Mouse (Mus musculus): Measurements from ENCODE around the gene Prss22.

GRCm38 (mm10) chr17:24029477-24029876, 31.6 kb upstream of the Prss22 start:
- TF ChIP-seq CTCF (IDR thresholded peaks at IDR 0.05; ENCODE audit: borderline replicate concordance, control insufficient read depth, extremely low read depth, insufficient read depth, low read length, poor library complexity) (no peak), POLR2A (IDR thresholded peaks at IDR 0.05; ENCODE audit: control insufficient read depth, extremely low read depth, insufficient read depth, low read length, poor library complexity) (no peak)

All from thymus, adult 2 months (tissue).